Mouse (Mus musculus) embryo, embryonic 9.5 days (tissue): Measurements from ENCODE around the gene A830018L16Rik.
"Not testable (repeated sequence)": the region's sequence is repeated elsewhere in the genome, so short reads cannot be mapped to it uniquely, and the experiment has no call there.

Source experiments
- DNase-seq: peaks from one replicate; pipeline ENCODE4 v3.0.0-alpha.2; 2017; ENCODE audit errors: extremely low spot score

The A830018L16Rik gene

DNA sequence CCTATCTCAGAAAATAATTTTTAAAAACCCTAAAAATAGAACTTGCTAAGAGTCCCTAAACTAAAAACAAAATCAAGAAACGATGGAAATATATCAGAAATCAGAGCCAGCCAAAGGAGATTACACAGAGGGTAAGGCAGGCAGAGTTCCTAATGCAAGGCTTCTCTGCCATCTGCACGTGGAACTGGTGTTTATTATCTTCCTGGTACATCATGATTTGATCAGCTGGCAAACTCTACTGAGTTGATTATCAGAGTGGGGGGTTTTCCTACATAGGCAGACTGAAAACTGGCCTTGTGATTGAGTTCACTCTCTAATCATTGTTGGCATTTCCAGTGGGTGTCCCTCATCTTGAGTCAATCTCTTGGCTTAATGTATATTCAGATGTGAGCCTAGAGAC is 583.7 kb downstream of the A830018L16Rik start:
- no peak for DNase-seq

DNA sequence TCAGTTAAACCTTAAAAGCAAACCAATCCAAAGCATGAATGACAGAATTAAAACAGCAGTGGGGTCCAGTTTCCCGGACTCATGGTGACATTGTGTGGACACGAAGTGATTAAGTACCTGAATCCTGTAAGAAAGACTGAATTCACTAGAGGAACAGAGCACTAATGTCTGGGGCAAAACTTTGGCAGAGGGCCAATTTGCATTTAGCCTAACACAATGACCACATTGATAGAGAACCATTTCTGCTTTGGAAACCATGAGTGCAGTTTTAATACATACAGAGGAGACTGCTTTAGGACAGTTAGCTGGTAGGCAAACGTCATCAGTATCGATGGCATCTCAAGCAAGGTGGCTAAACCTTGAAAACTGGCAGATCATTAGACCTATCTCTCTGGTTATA is 586.7 kb downstream of the A830018L16Rik start:
- no peak for DNase-seq

DNA sequence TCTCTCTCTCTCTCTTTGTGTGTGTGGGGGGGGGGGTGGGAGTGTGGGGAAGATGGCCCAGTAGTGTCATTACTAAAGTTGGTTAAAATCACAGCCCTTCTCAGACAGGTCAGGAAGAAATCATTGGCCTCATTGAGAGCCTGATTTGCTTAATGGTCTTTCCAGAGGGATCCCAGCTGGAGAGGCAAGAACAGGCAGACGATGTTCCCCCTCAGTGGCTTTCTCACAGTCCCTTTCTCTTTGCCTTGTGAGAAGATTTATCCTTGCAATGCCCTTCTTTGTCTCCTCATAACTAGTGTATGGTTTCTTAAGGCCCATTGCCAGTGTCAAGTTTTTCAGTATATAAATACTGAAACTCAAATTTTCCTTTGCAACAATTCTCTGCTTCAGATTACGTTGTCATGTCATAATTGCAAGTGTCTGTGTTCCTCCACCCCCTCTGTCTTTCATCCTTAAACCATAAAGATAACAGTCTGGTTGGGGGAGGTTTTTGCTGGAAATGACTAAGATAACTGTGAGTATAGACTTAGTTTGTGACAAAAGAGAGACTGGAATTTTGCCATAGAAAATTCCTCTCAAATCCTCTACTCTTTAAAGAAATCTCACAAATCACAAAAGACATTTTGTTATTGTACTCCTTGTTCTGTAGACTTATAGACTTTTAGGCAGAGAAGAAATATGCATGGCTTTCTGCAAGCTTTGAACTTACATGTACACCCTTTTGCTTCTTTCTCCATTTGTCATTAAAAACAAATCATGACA is 595.1 kb downstream of the A830018L16Rik start:
- no peak for DNase-seq

DNA sequence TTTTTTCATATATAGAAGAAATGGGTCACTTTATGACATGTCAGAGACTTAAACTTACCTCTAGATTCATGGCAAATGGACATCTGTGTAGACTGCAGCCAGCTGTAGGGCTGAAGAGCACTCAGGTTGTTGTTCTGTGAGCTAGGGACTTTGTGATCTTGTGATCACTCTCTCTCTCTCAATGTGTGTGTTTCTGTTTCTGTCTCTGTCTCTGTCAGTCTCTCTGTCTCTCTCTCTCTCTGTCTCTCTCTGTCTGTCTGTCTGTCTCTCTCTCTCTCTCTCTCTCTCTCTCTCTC is 595.6 kb downstream of the A830018L16Rik start:
- no peak for DNase-seq

DNA sequence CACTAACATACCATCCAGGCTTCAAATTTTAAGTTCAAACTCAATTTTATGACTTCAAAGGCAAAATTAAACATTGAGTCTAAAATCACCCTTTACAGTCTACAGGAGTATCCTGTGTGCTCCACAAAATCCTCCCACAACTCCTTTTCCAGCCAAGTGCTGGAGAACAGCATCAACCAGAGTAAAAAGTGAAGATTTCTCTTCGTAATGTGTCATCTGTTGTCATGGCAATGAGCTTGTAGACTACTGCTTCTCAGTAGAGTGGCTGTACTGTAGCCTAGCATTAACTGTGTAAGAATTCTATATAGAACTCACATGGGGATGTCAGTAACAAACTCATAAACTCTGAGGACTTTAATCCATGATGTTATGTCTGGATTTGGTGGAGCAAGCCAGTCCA is 596.7 kb downstream of the A830018L16Rik start:
- DNase-seq: no peak

DNA sequence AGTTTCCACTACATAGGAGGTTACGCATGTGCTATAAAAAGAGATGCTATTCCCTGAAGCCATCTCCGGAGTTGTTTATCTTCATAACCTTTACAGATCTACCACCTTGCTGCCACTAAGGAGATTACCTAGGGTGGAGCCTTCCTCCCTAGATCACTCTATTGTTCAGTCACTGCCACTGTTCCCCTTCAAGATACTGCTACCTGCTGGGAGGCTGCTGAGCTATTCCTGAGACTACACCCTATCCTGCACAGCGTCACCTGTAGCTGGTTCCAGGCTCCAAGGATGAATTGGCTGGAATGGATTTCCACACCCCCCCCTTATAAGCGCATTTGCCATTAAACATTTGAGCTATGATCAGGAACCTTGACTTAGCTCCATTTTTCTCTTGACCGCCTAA is 606.7 kb downstream of the A830018L16Rik start:
- not testable (repeated sequence) for DNase-seq
